Mouse (Mus musculus) CH12.LX (cell line): Measurements from ENCODE around the gene Ptpn11. TPM values are rescaled to one million over a fixed set of nuclear protein-coding genes. Genes with fewer than 3 reads are reported as not detected.

Source experiments
- DNase-seq: peaks from one replicate; pipeline ENCODE4 v3.0.0-alpha.2; 2013; ENCODE audit errors: extremely low read depth
- H3K27ac ChIP-seq: 2 replicates; pipeline ENCODE4 v1.5.1; 2012; ENCODE audit warnings: low read depth, mild to moderate bottlenecking, control low read depth, moderate library complexity; ENCODE audit not compliant: insufficient read depth
- H3K27me3 ChIP-seq: replicated peaks from 2 replicates; pipeline ENCODE3; 2012; ENCODE audit warnings: inconsistent platforms
- H3K36me3 ChIP-seq, 2 experiments: replicated peaks in 1 of 2; 2 replicates each; pipeline versions ENCODE3 to v1.6.1; 2012; ENCODE audit warnings: inconsistent platforms in 1 of 2, low read length in 1 of 2, mild to moderate bottlenecking in 1 of 2, mixed read lengths in 1 of 2, moderate library complexity in 1 of 2; ENCODE audit not compliant: control insufficient read depth in 1 of 2, insufficient read depth in 1 of 2
- H3K4me1 ChIP-seq, 2 experiments: 2 replicates each; pipeline ENCODE4 v1.6.1; 2012; ENCODE audit warnings: inconsistent platforms in 1 of 2, moderate library complexity in 1 of 2; ENCODE audit not compliant: insufficient read depth in 2 of 2, control insufficient read depth in 1 of 2
- H3K4me2 ChIP-seq: 2 replicates; pipeline ENCODE4 v1.6.1; 2012; ENCODE audit warnings: low read depth, mild to moderate bottlenecking, control low read depth; ENCODE audit not compliant: poor library complexity, insufficient read depth, severe bottlenecking
- H3K4me3 ChIP-seq, 3 experiments: fragments of 150-350 bp in 1 of 3; sonication (generic) in 1 of 3; replicated peaks in 1 of 3; 2 replicates each; pipeline versions ENCODE3 to v1.5.1; 2011 to 2012; ENCODE audit warnings: low read depth in 2 of 3, low read length in 2 of 3, mild to moderate bottlenecking in 2 of 3, moderate library complexity in 2 of 3, control low read depth in 1 of 3, improper control_type of control experiment in 1 of 3, inconsistent platforms in 1 of 3, mixed read lengths in 1 of 3; ENCODE audit not compliant: poor library complexity in 1 of 3
- H3K79me2 ChIP-seq: replicated peaks from 2 replicates; pipeline ENCODE4 v1.6.1; 2012; ENCODE audit warnings: mild to moderate bottlenecking, moderate library complexity; ENCODE audit not compliant: control insufficient read depth, poor library complexity, insufficient read depth, severe bottlenecking; ENCODE audit errors: extremely low read depth
- H3K9ac ChIP-seq: 2 replicates; pipeline ENCODE4 v1.6.1; 2012; ENCODE audit warnings: low read depth, mild to moderate bottlenecking, control low read depth, moderate library complexity; ENCODE audit not compliant: insufficient read depth
- H3K9me3 ChIP-seq: replicated peaks from 2 replicates; pipeline ENCODE3; 2012; ENCODE audit warnings: low read length, inconsistent platforms, mixed read lengths
- BHLHE40 ChIP-seq: IDR thresholded peaks from 2 replicates; pipeline ENCODE4 v1.6.1; 2011; ENCODE audit warnings: mild to moderate bottlenecking, low read depth, low read length, improper control_type of control experiment
- CHD1 ChIP-seq: IDR thresholded peaks from 2 replicates; pipeline ENCODE4 v1.6.1; 2012; ENCODE audit warnings: low read depth, low read length, improper control_type of control experiment, inconsistent platforms
- CHD2 ChIP-seq: IDR thresholded peaks from 2 replicates; pipeline ENCODE4 v1.6.1; 2011; ENCODE audit warnings: low read length, improper control_type of control experiment
- CTCF ChIP-seq, 2 experiments: IDR thresholded peaks in 1 of 2; conservative IDR thresholded peaks in 1 of 2; 2 replicates each; pipeline ENCODE4 v1.5.1; 2011 to 2012; ENCODE audit warnings: low read depth in 2 of 2, low read length in 2 of 2, improper control_type of control experiment in 1 of 2, inconsistent platforms in 1 of 2, mild to moderate bottlenecking in 1 of 2, moderate library complexity in 1 of 2
- E2F4 ChIP-seq: IDR thresholded peaks from 2 replicates; pipeline ENCODE4 v1.6.1; 2011; ENCODE audit warnings: low read depth, low read length, improper control_type of control experiment; ENCODE audit not compliant: insufficient replicate concordance
- ELF1 ChIP-seq: IDR thresholded peaks from 2 replicates; pipeline ENCODE4 v1.6.1; 2014; ENCODE audit warnings: low read depth, mild to moderate bottlenecking, inconsistent platforms, low read length, improper control_type of control experiment
- EP300 ChIP-seq: IDR thresholded peaks from 2 replicates; pipeline ENCODE4 v1.6.1; 2011; ENCODE audit warnings: low read length, improper control_type of control experiment
- ETS1 ChIP-seq: conservative IDR thresholded peaks from 2 replicates; pipeline ENCODE4 v1.6.1; 2012; ENCODE audit warnings: low read depth, mild to moderate bottlenecking, inconsistent platforms, low read length, improper control_type of control experiment, moderate library complexity
- GABPA ChIP-seq: IDR thresholded peaks from 2 replicates; pipeline ENCODE4 v1.6.1; 2012; ENCODE audit warnings: low read depth, low read length, improper control_type of control experiment, inconsistent platforms; ENCODE audit not compliant: insufficient replicate concordance
- HCFC1 ChIP-seq: IDR thresholded peaks from 2 replicates; pipeline ENCODE4 v1.6.1; 2012; ENCODE audit warnings: low read depth, mild to moderate bottlenecking, inconsistent platforms, low read length, improper control_type of control experiment
- IRF4 ChIP-seq: IDR thresholded peaks from 2 replicates; pipeline ENCODE4 v1.6.1; 2014; ENCODE audit warnings: low read depth, mild to moderate bottlenecking, inconsistent platforms, low read length, improper control_type of control experiment
- JUN ChIP-seq: IDR thresholded peaks from 2 replicates; pipeline ENCODE4 v1.6.1; 2011; ENCODE audit warnings: low read depth, mild to moderate bottlenecking, low read length, improper control_type of control experiment, moderate library complexity; ENCODE audit not compliant: insufficient read depth
- JUND ChIP-seq: conservative IDR thresholded peaks from 2 replicates; pipeline ENCODE4 v1.6.1; 2011; ENCODE audit warnings: low read depth, low read length, improper control_type of control experiment
- KAT2A ChIP-seq: IDR thresholded peaks from 2 replicates; pipeline ENCODE4 v1.6.1; 2012; ENCODE audit warnings: low read length, improper control_type of control experiment, inconsistent platforms; ENCODE audit not compliant: insufficient replicate concordance
- MAFK ChIP-seq: IDR thresholded peaks from 2 replicates; pipeline ENCODE4 v1.6.1; 2011; ENCODE audit warnings: low read length, improper control_type of control experiment; ENCODE audit not compliant: insufficient replicate concordance
- MAX ChIP-seq: IDR thresholded peaks from 2 replicates; pipeline ENCODE4 v1.6.1; 2011; ENCODE audit warnings: low read length, improper control_type of control experiment
- MAZ ChIP-seq: IDR thresholded peaks from 2 replicates; pipeline ENCODE4 v1.6.1; 2012; ENCODE audit warnings: low read depth, mild to moderate bottlenecking, inconsistent platforms, low read length, improper control_type of control experiment, moderate library complexity
- MEF2A ChIP-seq: IDR thresholded peaks from 2 replicates; pipeline ENCODE4 v1.6.1; 2014; ENCODE audit warnings: low read depth, mild to moderate bottlenecking, inconsistent platforms, low read length, improper control_type of control experiment, borderline replicate concordance
- MXI1 ChIP-seq: IDR thresholded peaks from 2 replicates; pipeline ENCODE4 v1.6.1; 2011; ENCODE audit warnings: mild to moderate bottlenecking, low read depth, low read length, improper control_type of control experiment
- MYC ChIP-seq: IDR thresholded peaks from 2 replicates; pipeline ENCODE4 v1.6.1; 2011; ENCODE audit warnings: low read depth, mild to moderate bottlenecking, improper control_type of control experiment, low read length
- NELFE ChIP-seq: IDR thresholded peaks from 2 replicates; pipeline ENCODE4 v1.6.1; 2011; ENCODE audit warnings: low read depth, low read length, improper control_type of control experiment
- NRF1 ChIP-seq: IDR thresholded peaks from 2 replicates; pipeline ENCODE4 v1.6.1; 2014; ENCODE audit warnings: low read depth, mild to moderate bottlenecking, inconsistent platforms, low read length, improper control_type of control experiment, moderate library complexity
- PAX5 ChIP-seq: IDR thresholded peaks from 2 replicates; pipeline ENCODE4 v1.6.1; 2012; ENCODE audit warnings: low read length, inconsistent platforms, mixed read lengths
- POLR2A ChIP-seq: IDR thresholded peaks from 2 replicates; pipeline ENCODE4 v1.6.1; 2011; ENCODE audit warnings: low read depth, mild to moderate bottlenecking, improper control_type of control experiment, low read length
- POLR2AphosphoS2 ChIP-seq: IDR thresholded peaks from 2 replicates; pipeline ENCODE4 v1.6.1; 2011; ENCODE audit warnings: low read depth, low read length, improper control_type of control experiment
- RAD21 ChIP-seq: IDR thresholded peaks from 2 replicates; pipeline ENCODE4 v1.6.1; 2011; ENCODE audit warnings: low read depth, mild to moderate bottlenecking, low read length, improper control_type of control experiment, moderate library complexity
- RCOR1 ChIP-seq: conservative IDR thresholded peaks from 2 replicates; pipeline ENCODE4 v1.6.1; 2012; ENCODE audit warnings: low read depth, mild to moderate bottlenecking, inconsistent platforms, low read length, improper control_type of control experiment
- SIN3A ChIP-seq: IDR thresholded peaks from 2 replicates; pipeline ENCODE4 v1.6.1; 2012; ENCODE audit warnings: low read length, improper control_type of control experiment, inconsistent platforms
- SMC3 ChIP-seq: IDR thresholded peaks from 2 replicates; pipeline ENCODE4 v1.6.1; 2011; ENCODE audit warnings: low read depth, low read length, improper control_type of control experiment
- TBP ChIP-seq: conservative IDR thresholded peaks from 2 replicates; pipeline ENCODE4 v1.6.1; 2011; ENCODE audit warnings: low read depth, low read length, improper control_type of control experiment
- TCF12 ChIP-seq: IDR thresholded peaks from 2 replicates; pipeline ENCODE4 v1.6.1; 2014; ENCODE audit warnings: low read depth, mild to moderate bottlenecking, inconsistent platforms, low read length, improper control_type of control experiment
- UBTF ChIP-seq: IDR thresholded peaks from 2 replicates; pipeline ENCODE4 v1.6.1; 2012; ENCODE audit warnings: low read depth, mild to moderate bottlenecking, inconsistent platforms, low read length, improper control_type of control experiment, moderate library complexity
- USF1 ChIP-seq: IDR thresholded peaks from 2 replicates; pipeline ENCODE4 v1.6.1; 2014; ENCODE audit warnings: low read depth, mild to moderate bottlenecking, inconsistent platforms, low read length, improper control_type of control experiment
- USF2 ChIP-seq: conservative IDR thresholded peaks from 2 replicates; pipeline ENCODE4 v1.6.1; 2011; ENCODE audit warnings: low read depth, low read length, improper control_type of control experiment
- ZC3H11A ChIP-seq: IDR thresholded peaks from 2 replicates; pipeline ENCODE4 v1.6.1; 2012; ENCODE audit warnings: low read depth, mild to moderate bottlenecking, inconsistent platforms, low read length, improper control_type of control experiment
- ZKSCAN1 ChIP-seq: IDR thresholded peaks from 2 replicates; pipeline ENCODE4 v1.6.1; 2012; ENCODE audit warnings: low read depth, inconsistent platforms, low read length, improper control_type of control experiment, borderline replicate concordance
- ZMIZ1 ChIP-seq: IDR thresholded peaks from 2 replicates; pipeline ENCODE4 v1.6.1; 2012; ENCODE audit warnings: low read depth, mild to moderate bottlenecking, inconsistent platforms, low read length, improper control_type of control experiment
- ZNF384 ChIP-seq: IDR thresholded peaks from 2 replicates; pipeline ENCODE4 v1.6.1; 2012; ENCODE audit warnings: low read depth, low read length, improper control_type of control experiment, inconsistent platforms
- dilution Hi-C: fragments of 300-500 bp; cut with MboI; formaldehyde crosslinking; loops from 2 replicates; pipeline ENCODE4 v1.14.3; 2020; ENCODE audit warnings: low sequenced_read_pairs; ENCODE audit not compliant: extremely low pct_unique_long_range_greater_than_20kb, extremely low pct_ligation_motif_present
- in situ Hi-C: fragments of 300-500 bp; cut with MboI; formaldehyde crosslinking; loops from 3 replicates; pipeline ENCODE4 v1.14.3; 2019; ENCODE audit warnings: low sequenced_read_pairs, low pct_ligation_motif_present, low pct_unique_long_range_greater_than_20kb, mixed read lengths
- polyA plus RNA-seq: library from polyadenylated mRNA; unstranded; fragments of >175 nt; gene quantifications from 2 replicates; pipeline ENCODE4 v1.2.1, GENCODE M21; 2012; ENCODE audit warnings: low read depth; ENCODE audit not compliant: insufficient read length
- total RNA-seq, 2 experiments: library from RNA; depleted of rRNA; stranded (reverse); fragments of 300-350 nt in 1 of 2; fragments of >200 nt in 1 of 2; gene quantifications; 2 replicates each; pipeline ENCODE4 v1.2.3; 2012 to 2014

Gene Ptpn11
- total and polyA plus RNA-seq, 3 experiments: 33.2 to 62.8 (median 44.6) TPM

GRCm38 (mm10) chr5:121111106-121111915 is 79.9 kb downstream of the Ptpn11 start:
- DNase-seq: no peak
- no peaks in the 10 kb centered on the region for H3K79me2 ChIP-seq
- H3K4me1 ChIP-seq: peaks cover 15 to 58% of the 10 kb centered on the region in 2 experiments
- in situ Hi-C loops (no loop called here), dilution Hi-C loops (no loop called here)
- no peak overlapping the region for H3K27ac ChIP-seq
- peak overlapping the region; percentile 71 for H3K4me2 ChIP-seq
- no peaks in the 10 kb centered on the region for H3K9me3 ChIP-seq
- no peak overlapping the region for H3K4me3 ChIP-seq
- TF ChIP-seq SMC3 (no peak), MXI1 (no peak), POLR2AphosphoS2 (no peak), MAZ (no peak), EP300 (peak; percentile 22; the same call in 1 of the 2 replicates), MAFK (0 out of 2 replicates have a peak, but pooled peaks have one; percentile 14), HCFC1 (no peak), TBP (no peak), POLR2A (peak; percentile 40; the same call in 1 of the 2 replicates), MAX (no peak), JUN (no peak), NRF1 (peak; percentile 80), USF1 (no peak), ZNF384 (peak; percentile 81), E2F4 (no peak), JUND (no peak; the same call in 1 of the 2 replicates), RAD21 (no peak), MEF2A (peak; percentile 12; the same call in 1 of the 2 replicates), BHLHE40 (no peak), KAT2A (no peak), ETS1 (peak; percentile 13; the same call in 1 of the 2 replicates), USF2 (no peak), ZC3H11A (no peak), PAX5 (no peak), ZKSCAN1 (no peak), CHD1 (peak; percentile 62), IRF4 (0 out of 2 replicates have a peak, but pooled peaks have one; percentile 45), SIN3A (peak; percentile 72; the same call in 1 of the 2 replicates), ZMIZ1 (no peak), UBTF (no peak), TCF12 (no peak), MYC (no peak), CHD2 (no peak), ELF1 (no peak; the same call in 1 of the 2 replicates), NELFE (0 out of 2 replicates have a peak, but pooled peaks have one; percentile 10), RCOR1 (peak; percentile 52; the same call in 1 of the 2 replicates), CTCF (conservative IDR thresholded peaks at IDR 0.05 in 1 of 2, IDR thresholded peaks at IDR 0.05 in 1 of 2; ENCODE audit: low read depth in 2 of 2, low read length in 2 of 2) (no peak), GABPA (no peak)
- TF ChIP-seq, all 38 proteins: peak for 12
- Histone ChIP-seq H3K36me3 (no peaks in the 10 kb centered on the region), H3K9ac (peak overlapping the region; percentile 34), H3K27me3 (no peaks in the 10 kb centered on the region)
